Mouse (Mus musculus): ENCODE measurements around the gene Tcam1.

GRCm38 (mm10) chr11:106255174-106255573 is 21.3 kb upstream of the Tcam1 start:
- TF ChIP-seq FLI1 (IDR thresholded peaks at IDR 0.05; ENCODE audit: low read length) (no peak), GATA1 (IDR thresholded peaks at IDR 0.05; ENCODE audit: borderline replicate concordance, low read length) (no peak)
